Comparison of ENCODE assay signal across 12 mouse cellular contexts in the genomic region with DNA sequence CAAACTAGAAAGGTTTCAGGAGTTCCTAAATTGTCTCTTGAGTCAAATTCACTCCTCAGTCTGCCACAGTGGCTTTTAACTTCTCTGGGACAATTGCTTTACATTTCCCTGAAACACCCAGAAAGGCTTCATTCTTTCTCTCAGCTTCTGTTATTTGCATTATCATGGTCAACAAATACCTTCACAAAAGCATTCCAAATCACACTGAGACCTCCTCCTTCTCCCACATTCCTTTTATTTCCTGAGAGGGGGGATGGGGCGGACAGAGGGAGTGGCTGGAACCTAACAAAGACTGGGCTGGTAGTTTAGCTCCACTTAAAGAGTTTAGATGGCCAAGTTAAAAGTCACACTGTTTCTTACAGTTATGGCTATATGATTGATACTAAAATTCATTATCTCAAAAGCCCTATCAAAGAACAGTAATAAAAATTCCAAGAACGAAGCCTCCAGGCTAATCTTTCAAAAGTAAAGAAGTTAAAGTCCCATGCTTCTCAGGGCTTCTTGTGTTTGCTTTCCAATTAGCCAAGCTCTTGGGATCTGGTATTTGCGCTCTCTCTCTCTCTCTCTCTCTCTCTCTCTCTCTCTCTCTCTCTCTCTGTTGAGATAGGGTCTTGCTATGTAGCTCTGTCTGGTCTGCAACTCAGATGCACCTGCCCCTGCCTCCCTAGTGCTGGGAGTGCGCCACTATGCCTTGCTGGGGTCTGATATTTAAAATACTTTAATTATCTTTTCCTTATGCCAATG. TPM values are rescaled to one million over a fixed set of nuclear protein-coding genes. Genes with fewer than 3 reads are reported as not detected.
DNase-seq lines count a peak whose midpoint lies in the region; ATAC-seq and TF ChIP-seq lines count a peak whose summit lies in the region.
"Had no signal": no experiment of that assay in that cellular context is flagged by ENCODE, and none has a peak within 500 bp of the region (broad histone marks: within the 10 kb centered on the region; RNA-seq: fewer than 3 reads in every experiment).

No protein-coding gene starts in this region.

- intact Hi-C loops in gastrocnemius, adult 2 months (cut with DNase I): no loop called here

- 16% methylated on average over 4 of the region's 4 CpGs for WGBS in forebrain, embryonic 13.5 days
- 16% methylated on average over 4 of the region's 4 CpGs for WGBS in forebrain, embryonic 14.5 days
- 15% methylated on average over 4 of the region's 4 CpGs for WGBS in midbrain, embryonic 10.5 days
- 22% methylated on average over 4 of the region's 4 CpGs for WGBS in midbrain, embryonic 15.5 days
- WGBS in intestine, embryonic 16.5 days: 55% methylated on average over 4 of the region's 4 CpGs

- no peak for TF ChIP-seq CTCF in gastrocnemius, adult 2 months (IDR thresholded peaks at IDR 0.05)

- H3K36me3 ChIP-seq in forebrain, embryonic 13.5 days (ENCODE audit: poor library complexity, severe bottlenecking): peaks cover 23% of the 10 kb centered on the region
- peaks cover 27% of the 10 kb centered on the region for H3K36me3 ChIP-seq in forebrain, embryonic 14.5 days (ENCODE audit: control insufficient read depth, insufficient read depth, low read length)
- H3K36me3 ChIP-seq in midbrain, embryonic 10.5 days: peaks cover 32% of the 10 kb centered on the region
- peaks cover 15% of the 10 kb centered on the region; the same call in 1 of the 2 replicates for H3K36me3 ChIP-seq in midbrain, embryonic 15.5 days (replicated peaks)
- H3K36me3 ChIP-seq in intestine, embryonic 16.5 days (ENCODE audit: control insufficient read depth, insufficient read depth, low read length): peaks cover 12% of the 10 kb centered on the region; the same call in 1 of the 2 replicates

- H3K9ac ChIP-seq in forebrain, embryonic 13.5 days: no peak overlapping the region
- H3K9ac ChIP-seq in forebrain, embryonic 14.5 days (ENCODE audit: low read length): no peak overlapping the region
- no peak overlapping the region for H3K9ac ChIP-seq in midbrain, embryonic 15.5 days
- no peak overlapping the region for H3K9ac ChIP-seq in intestine, embryonic 16.5 days (ENCODE audit: low read depth, low read length)
- H3K9ac ChIP-seq: liver, embryonic 12.5 days had no signal

- ATAC-seq in forebrain, embryonic 13.5 days: no peak
- no peak for ATAC-seq in forebrain, embryonic 14.5 days
- no peak for ATAC-seq in midbrain, embryonic 15.5 days (replicated peaks)
- ATAC-seq in intestine, embryonic 16.5 days: peak; percentile 27; the same call in 1 of the 2 replicates
- ATAC-seq: liver, embryonic 12.5 days had no signal

- no peak overlapping the region for H3K4me3 ChIP-seq in forebrain, embryonic 13.5 days
- H3K4me3 ChIP-seq in forebrain, embryonic 14.5 days (ENCODE audit: low read depth, low read length): no peak overlapping the region
- H3K4me3 ChIP-seq in midbrain, embryonic 10.5 days: peak overlapping the region; percentile 32
- no peak overlapping the region for H3K4me3 ChIP-seq in midbrain, embryonic 15.5 days
- H3K4me3 ChIP-seq in intestine, embryonic 16.5 days (ENCODE audit: low read length): no peak overlapping the region
- H3K4me3 ChIP-seq in gastrocnemius, adult 2 months: no peak overlapping the region
- H3K4me3 ChIP-seq: liver, embryonic 12.5 days had no signal

- H3K27me3 ChIP-seq in forebrain, embryonic 13.5 days: no peaks in the 10 kb centered on the region
- no peaks in the 10 kb centered on the region for H3K27me3 ChIP-seq in forebrain, embryonic 14.5 days (replicated peaks; ENCODE audit: control insufficient read depth, insufficient read depth, low read length)
- H3K27me3 ChIP-seq in midbrain, embryonic 10.5 days (ENCODE audit: low read depth, poor library complexity, severe bottlenecking): no peaks in the 10 kb centered on the region
- H3K27me3 ChIP-seq in midbrain, embryonic 15.5 days (replicated peaks): no peaks in the 10 kb centered on the region
- H3K27me3 ChIP-seq in intestine, embryonic 16.5 days (replicated peaks; ENCODE audit: control insufficient read depth, insufficient read depth, low read length): no peaks in the 10 kb centered on the region
- H3K27me3 ChIP-seq: liver, embryonic 12.5 days had no signal

- no peaks in the 10 kb centered on the region for H3K9me3 ChIP-seq in forebrain, embryonic 13.5 days (replicated peaks)
- no peaks in the 10 kb centered on the region for H3K9me3 ChIP-seq in forebrain, embryonic 14.5 days (replicated peaks; ENCODE audit: control insufficient read depth, low read length)
- H3K9me3 ChIP-seq in midbrain, embryonic 10.5 days (replicated peaks): no peaks in the 10 kb centered on the region
- no peaks in the 10 kb centered on the region for H3K9me3 ChIP-seq in midbrain, embryonic 15.5 days
- no peaks in the 10 kb centered on the region for H3K9me3 ChIP-seq in intestine, embryonic 16.5 days (ENCODE audit: control insufficient read depth, low read length)
- H3K9me3 ChIP-seq: liver, embryonic 12.5 days had no signal

- DNase-seq in forebrain, embryonic 14.5 days (ENCODE audit: low spot score): no peak
- DNase-seq in midbrain, embryonic 10.5 days (ENCODE audit: low spot score): peak; percentile 71
- peak; percentile 98 for DNase-seq in ZHBTc4 (ENCODE audit: low read depth, low spot score)
- no peak for DNase-seq in right cerebral cortex, postnatal 36 days (ENCODE audit: low spot score in 2 of 2)
- no peak for DNase-seq in gastrocnemius, adult 2 months
- DNase-seq: heart, adult 18-20 months; kidney, adult 2 months; right cerebral cortex, adult 18-20 months had no signal

- no peak overlapping the region for H3K4me2 ChIP-seq in forebrain, embryonic 13.5 days
- H3K4me2 ChIP-seq in forebrain, embryonic 14.5 days (ENCODE audit: low read length): no peak overlapping the region
- H3K4me2 ChIP-seq in midbrain, embryonic 15.5 days: no peak overlapping the region
- no peak overlapping the region for H3K4me2 ChIP-seq in intestine, embryonic 16.5 days (ENCODE audit: low read depth, low read length)
- H3K4me2 ChIP-seq: liver, embryonic 12.5 days had no signal

- peaks cover 18% of the 10 kb centered on the region for H3K4me1 ChIP-seq in forebrain, embryonic 13.5 days
- H3K4me1 ChIP-seq in forebrain, embryonic 14.5 days (ENCODE audit: control insufficient read depth, insufficient read depth, low read length): peaks cover 8% of the 10 kb centered on the region
- peaks cover 42% of the 10 kb centered on the region for H3K4me1 ChIP-seq in midbrain, embryonic 10.5 days
- no peaks in the 10 kb centered on the region for H3K4me1 ChIP-seq in midbrain, embryonic 15.5 days
- peaks cover 5% of the 10 kb centered on the region; the same call in 1 of the 2 replicates for H3K4me1 ChIP-seq in intestine, embryonic 16.5 days (ENCODE audit: control insufficient read depth, insufficient read depth, low read length)
- H3K4me1 ChIP-seq: liver, embryonic 12.5 days had no signal

- peak overlapping the region; percentile 44; the same call in 1 of the 2 replicates for H3K27ac ChIP-seq in forebrain, embryonic 13.5 days
- no peak overlapping the region for H3K27ac ChIP-seq in forebrain, embryonic 14.5 days (ENCODE audit: low read depth, low read length)
- peak overlapping the region; percentile 92 for H3K27ac ChIP-seq in midbrain, embryonic 10.5 days (replicated peaks)
- H3K27ac ChIP-seq in midbrain, embryonic 15.5 days: no peak overlapping the region
- no peak overlapping the region for H3K27ac ChIP-seq in intestine, embryonic 16.5 days (ENCODE audit: low read length)
- H3K27ac ChIP-seq in gastrocnemius, adult 2 months: no peak overlapping the region
- H3K27ac ChIP-seq: liver, embryonic 12.5 days had no signal

RNA-seq across cellular contexts. Expression of a gene that starts 46.3 kb away (rescaled TPM):
- 187 and 207 TPM in 2 replicates for polyA plus RNA-seq in forebrain, embryonic 13.5 days (2015; fragmentation: Nextera tagmentation; extraction: Ambion mirVana)
- polyA plus RNA-seq in forebrain, embryonic 14.5 days (2014; fragmentation: Nextera tagmentation; extraction: Ambion mirVana): 137 and 152 TPM in 2 replicates
- 322 and 341 TPM in 2 replicates for polyA plus RNA-seq in midbrain, embryonic 10.5 days (2016; fragmentation: Nextera tagmentation; extraction: Ambion mirVana)
- 52.1 and 57.9 TPM in 2 replicates for polyA plus RNA-seq in midbrain, embryonic 15.5 days (2015; fragmentation: Nextera tagmentation; extraction: Ambion mirVana)
- 76.8 and 88.5 TPM in 2 replicates for polyA plus RNA-seq in intestine, embryonic 16.5 days (2015; fragmentation: Nextera tagmentation; extraction: Ambion mirVana)
- total RNA-seq in gastrocnemius, adult 2 months (2021): 1 to 10 TPM; 1.2 to 2.0 TPM

Comparison
In these comparisons a context has a peak if more than half of its experiments do, and no peak if none do; other contexts are left out.
1. H3K27ac ChIP-seq: peak in forebrain, embryonic 13.5 days (single experiment) and midbrain, embryonic 10.5 days (single experiment); none in forebrain, embryonic 14.5 days (single experiment), midbrain, embryonic 15.5 days (single experiment), intestine, embryonic 16.5 days (single experiment) and gastrocnemius, adult 2 months (single experiment).
2. DNase-seq: peak in midbrain, embryonic 10.5 days (single experiment) and ZHBTc4 (single experiment); none in forebrain, embryonic 14.5 days (single experiment), right cerebral cortex, postnatal 36 days (0 of 2) and gastrocnemius, adult 2 months (single experiment).